Mouse (Mus musculus): ENCODE measurements around the gene Dtx1. TPM values are rescaled to one million over a fixed set of nuclear protein-coding genes. Genes with fewer than 3 reads are reported as not detected.
A peak's percentile ranks its signal among the peaks of the same experiment; 100 is the strongest.

Dtx1 gene
- total and polyA plus RNA-seq, 3 experiments: 0.05 to 0.09 TPM; not detected in 1

DNA sequence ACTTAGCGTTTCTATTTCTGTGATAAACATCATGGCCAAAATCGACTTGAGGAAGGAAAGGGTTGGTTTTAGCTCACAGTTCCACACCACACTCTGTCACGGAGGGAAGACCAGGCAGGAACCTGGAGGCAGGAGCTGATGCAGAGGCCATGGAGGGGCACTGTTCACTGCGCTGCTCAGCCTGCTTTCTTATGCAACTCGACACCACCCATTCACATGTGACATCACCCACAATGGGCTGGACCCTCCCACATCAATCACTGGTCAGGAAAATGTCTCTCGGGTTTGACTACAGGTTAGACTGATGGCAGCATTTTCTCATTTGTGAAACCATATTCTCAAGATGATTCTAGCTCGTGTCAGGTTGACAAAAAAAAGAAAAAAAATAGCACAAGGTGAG lies 9.3 kb upstream of the Dtx1 start:
- TF ChIP-seq TAL1 (conservative IDR thresholded peaks at IDR 0.05; ENCODE audit: low read depth, low read length): no peak
- TF ChIP-seq GATA2 (IDR thresholded peaks at IDR 0.05; ENCODE audit: borderline replicate concordance, low read depth, low read length): no peak
- no peak for TF ChIP-seq GATA1 (IDR thresholded peaks at IDR 0.05; ENCODE audit: borderline replicate concordance, low read length)
- no peak for TF ChIP-seq CTCF (IDR thresholded peaks at IDR 0.05; ENCODE audit: low read depth, low read length)
- TF ChIP-seq POLR2AphosphoS5 (IDR thresholded peaks at IDR 0.05; ENCODE audit: insufficient replicate concordance, low read depth, low read length): no peak
- Histone ChIP-seq H3K9me3 (replicated peaks) (peaks cover 6% of the 10 kb centered on the region; the same call in 1 of the 2 replicates), H3K36me3 (replicated peaks) (no peaks in the 10 kb centered on the region), H3K27me3 (ENCODE audit: insufficient read depth, low read length) (peaks cover 21% of the 10 kb centered on the region), H3K4me3 (ENCODE audit: low read depth, low read length) (no peak overlapping the region), H3K4me1 (ENCODE audit: insufficient read depth, low read depth, low read length) (peaks cover 10% of the 10 kb centered on the region)
- DNase-seq (ENCODE audit: low spot score) (no peak), ATAC-seq (ENCODE audit: extremely low read depth, insufficient number of reproducible peaks, low FRiP score, poor library complexity, severe bottlenecking) (no peak)

- no peaks in the 10 kb centered on the region for H3K36me3 ChIP-seq (replicated peaks)
- TF ChIP-seq GATA2 (IDR thresholded peaks at IDR 0.05; ENCODE audit: borderline replicate concordance, low read depth, low read length) (no peak), CTCF (IDR thresholded peaks at IDR 0.05; ENCODE audit: low read depth, low read length) (0 out of 2 replicates have a peak, but pooled peaks have one; percentile 7)
- no peak for ATAC-seq (ENCODE audit: extremely low read depth, insufficient number of reproducible peaks, low FRiP score, poor library complexity, severe bottlenecking)
These were observed 7.1 kb upstream of the Dtx1 start for GRCm38 (mm10) chr5:120718600-120719378.

DNA sequence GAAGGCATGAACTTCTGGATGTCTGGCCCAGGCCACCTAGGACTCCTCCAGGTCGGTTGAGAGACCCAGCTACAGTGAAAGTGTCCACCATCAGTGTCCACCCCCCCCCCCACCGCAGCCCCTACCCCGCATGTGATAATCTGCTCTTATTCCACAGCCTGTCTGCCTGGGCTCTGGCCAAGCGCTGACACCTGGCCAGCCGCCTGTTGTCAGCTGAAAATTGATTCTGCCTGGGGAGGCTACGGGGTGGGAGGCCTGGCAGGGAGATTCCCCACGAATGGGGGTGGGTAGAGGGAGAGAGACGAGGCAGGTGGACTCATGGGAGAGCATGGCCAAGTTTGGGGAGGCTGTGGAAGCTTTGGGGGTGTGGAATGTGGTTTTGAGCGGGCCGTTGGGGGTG lies 5.4 kb upstream of the Dtx1 start:
- no peak overlapping the region for H3K4me3 ChIP-seq (ENCODE audit: low read depth, low read length)
- DNase-seq (ENCODE audit: low spot score) (no peak), ATAC-seq (ENCODE audit: extremely low read depth, insufficient number of reproducible peaks, low FRiP score, poor library complexity, severe bottlenecking) (no peak)
- H3K36me3 ChIP-seq (replicated peaks): no peaks in the 10 kb centered on the region
- TF ChIP-seq TAL1 (conservative IDR thresholded peaks at IDR 0.05; ENCODE audit: low read depth, low read length) (no peak), CTCF (IDR thresholded peaks at IDR 0.05; ENCODE audit: low read depth, low read length) (no peak), GATA2 (IDR thresholded peaks at IDR 0.05; ENCODE audit: borderline replicate concordance, low read depth, low read length) (no peak), GATA1 (IDR thresholded peaks at IDR 0.05; ENCODE audit: borderline replicate concordance, low read length) (no peak), POLR2AphosphoS5 (IDR thresholded peaks at IDR 0.05; ENCODE audit: insufficient replicate concordance, low read depth, low read length) (no peak)
- peaks cover 6% of the 10 kb centered on the region; the same call in 1 of the 2 replicates for H3K9me3 ChIP-seq (replicated peaks)
- H3K4me1 ChIP-seq (ENCODE audit: insufficient read depth, low read depth, low read length): peaks cover 27% of the 10 kb centered on the region
- peaks cover 28% of the 10 kb centered on the region for H3K27me3 ChIP-seq (ENCODE audit: insufficient read depth, low read length)

More at GRCm38 (mm10) chr5:120718600-120719378, 7.1 kb upstream of the Dtx1 start:
- H3K4me1 ChIP-seq (ENCODE audit: insufficient read depth, low read depth, low read length): peaks cover 21% of the 10 kb centered on the region
- H3K9me3 ChIP-seq (replicated peaks): peaks cover 6% of the 10 kb centered on the region; the same call in 1 of the 2 replicates
- peaks cover 26% of the 10 kb centered on the region for H3K27me3 ChIP-seq (ENCODE audit: insufficient read depth, low read length)
- no peak for DNase-seq (ENCODE audit: low spot score)
- no peak overlapping the region for H3K4me3 ChIP-seq (ENCODE audit: low read depth, low read length)

DNA sequence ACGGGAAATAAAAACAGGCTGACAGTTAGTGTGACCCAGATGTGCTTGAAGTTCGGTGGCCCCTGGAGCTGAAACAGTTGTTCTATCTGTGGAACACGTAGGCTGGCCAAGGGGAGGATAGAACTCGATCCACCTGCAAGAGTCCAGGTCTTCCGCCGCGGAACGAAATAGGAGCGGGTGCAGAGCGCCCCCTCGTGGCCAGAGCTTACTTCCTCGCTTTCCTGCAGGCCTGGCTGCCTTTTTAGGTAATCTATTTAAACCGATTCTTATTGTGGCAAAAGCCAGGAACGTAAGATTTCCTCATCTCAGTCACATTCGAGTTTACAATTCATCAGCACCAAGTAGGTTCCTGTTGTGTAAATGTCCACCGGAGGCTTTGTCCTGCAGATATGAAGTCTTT lies 2.6 kb upstream of the Dtx1 start:
- Histone ChIP-seq H3K4me1 (ENCODE audit: insufficient read depth, low read depth, low read length) (peaks cover 37% of the 10 kb centered on the region), H3K36me3 (replicated peaks) (no peaks in the 10 kb centered on the region), H3K4me3 (ENCODE audit: low read depth, low read length) (no peak overlapping the region), H3K27me3 (ENCODE audit: insufficient read depth, low read length) (peaks cover 45% of the 10 kb centered on the region), H3K9me3 (replicated peaks) (0 out of 2 replicates have a peak, but pooled peaks cover 3% of the 10 kb centered on the region)
- peak; percentile 66 for DNase-seq (ENCODE audit: low spot score)
- TF ChIP-seq POLR2AphosphoS5 (IDR thresholded peaks at IDR 0.05; ENCODE audit: insufficient replicate concordance, low read depth, low read length): no peak
- peak; percentile 79 for TF ChIP-seq CTCF (IDR thresholded peaks at IDR 0.05; ENCODE audit: low read depth, low read length)
- no peak for ATAC-seq (ENCODE audit: extremely low read depth, insufficient number of reproducible peaks, low FRiP score, poor library complexity, severe bottlenecking)

DNA sequence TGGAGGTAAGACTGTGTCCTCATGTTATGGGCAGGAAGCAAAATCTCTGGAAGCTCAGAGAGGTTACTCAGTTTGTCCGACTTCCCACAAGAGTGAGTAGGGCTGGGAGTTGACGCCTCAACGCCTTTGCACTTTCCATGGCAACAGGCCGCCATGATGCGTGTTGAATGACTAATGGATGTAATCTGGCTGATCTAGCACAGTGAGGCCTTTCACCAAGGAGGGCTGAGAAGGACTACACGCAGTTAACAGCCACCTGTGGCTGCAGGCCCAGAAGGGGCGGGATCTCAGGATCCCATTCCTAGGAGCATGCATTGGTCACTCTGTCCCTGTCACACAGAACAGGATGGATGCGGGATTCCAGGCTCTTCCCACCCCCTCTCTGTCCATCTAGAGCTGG lies 994 bp upstream of the Dtx1 start:
- Histone ChIP-seq H3K4me1 (ENCODE audit: insufficient read depth, low read depth, low read length) (peaks cover 35% of the 10 kb centered on the region), H3K36me3 (replicated peaks) (no peaks in the 10 kb centered on the region), H3K4me3 (ENCODE audit: low read depth, low read length) (no peak overlapping the region), H3K9me3 (replicated peaks) (no peaks in the 10 kb centered on the region), H3K27me3 (ENCODE audit: insufficient read depth, low read length) (peaks cover 50% of the 10 kb centered on the region)
- TF ChIP-seq POLR2AphosphoS5 (IDR thresholded peaks at IDR 0.05; ENCODE audit: insufficient replicate concordance, low read depth, low read length) (no peak), GATA1 (IDR thresholded peaks at IDR 0.05; ENCODE audit: borderline replicate concordance, low read length) (no peak), CTCF (IDR thresholded peaks at IDR 0.05; ENCODE audit: low read depth, low read length) (no peak), GATA2 (IDR thresholded peaks at IDR 0.05; ENCODE audit: borderline replicate concordance, low read depth, low read length) (no peak), TAL1 (conservative IDR thresholded peaks at IDR 0.05; ENCODE audit: low read depth, low read length) (no peak)
- ATAC-seq (ENCODE audit: extremely low read depth, insufficient number of reproducible peaks, low FRiP score, poor library complexity, severe bottlenecking) (no peak), DNase-seq (ENCODE audit: low spot score) (no peak)

DNA sequence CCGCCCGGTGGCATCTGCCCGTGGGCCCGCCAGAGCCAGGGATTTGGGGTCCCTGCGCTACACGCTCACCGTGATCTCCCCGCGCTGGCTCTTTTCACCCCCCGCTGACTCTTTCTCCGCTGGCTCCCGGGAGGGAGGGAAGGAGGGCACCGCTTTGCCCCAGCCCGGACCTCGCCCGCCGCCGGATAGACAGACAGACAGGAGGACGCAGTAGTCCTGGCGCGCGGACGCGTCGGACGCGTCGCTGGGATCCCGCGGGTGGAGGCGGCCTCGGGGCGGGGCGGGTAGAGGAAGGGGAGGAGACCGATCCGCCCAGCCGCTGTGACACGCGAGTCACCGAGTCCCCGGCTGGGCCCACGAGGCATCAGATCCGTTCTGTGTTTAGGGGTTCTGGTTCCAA lies 311 bp downstream of the Dtx1 start:
- Histone ChIP-seq H3K9me3 (replicated peaks) (no peaks in the 10 kb centered on the region), H3K36me3 (replicated peaks) (no peaks in the 10 kb centered on the region), H3K4me3 (ENCODE audit: low read depth, low read length) (no peak overlapping the region), H3K4me1 (ENCODE audit: insufficient read depth, low read depth, low read length) (peaks cover 37% of the 10 kb centered on the region), H3K27me3 (ENCODE audit: insufficient read depth, low read length) (peaks cover 61% of the 10 kb centered on the region)
- TF ChIP-seq CTCF (IDR thresholded peaks at IDR 0.05; ENCODE audit: low read depth, low read length) (no peak), GATA2 (IDR thresholded peaks at IDR 0.05; ENCODE audit: borderline replicate concordance, low read depth, low read length) (no peak), TAL1 (conservative IDR thresholded peaks at IDR 0.05; ENCODE audit: low read depth, low read length) (no peak), GATA1 (IDR thresholded peaks at IDR 0.05; ENCODE audit: borderline replicate concordance, low read length) (no peak), POLR2AphosphoS5 (IDR thresholded peaks at IDR 0.05; ENCODE audit: insufficient replicate concordance, low read depth, low read length) (no peak)
- no peak for DNase-seq (ENCODE audit: low spot score)
- no peak for ATAC-seq (ENCODE audit: extremely low read depth, insufficient number of reproducible peaks, low FRiP score, poor library complexity, severe bottlenecking)
